Mouse (Mus musculus) heart, embryonic 16.5 days (tissue): Measurements from ENCODE around the gene Ern2. TPM values are rescaled to one million over a fixed set of nuclear protein-coding genes. Genes with fewer than 3 reads are reported as not detected.
A peak's percentile ranks its signal among the peaks of the same experiment; 100 is the strongest.

ENCODE experiments used
- ATAC-seq: fragments of 200-750 bp; cut with Nextera tagmentation; replicated peaks from 2 replicates; pipeline ENCODE4 v1.8.0; 2017; ENCODE audit warnings: moderate number of reproducible peaks; ENCODE audit not compliant: insufficient read depth, low FRiP score; ENCODE audit errors: extremely low read depth
- H3K27ac ChIP-seq: fragments of 300-500 bp; sonication (generic); 2 replicates; pipeline ENCODE4 v1.5.1; 2014; ENCODE audit warnings: mild to moderate bottlenecking, low read length, control low read depth, moderate library complexity
- H3K27me3 ChIP-seq: fragments of 300-500 bp; sonication (generic); 2 replicates; pipeline ENCODE4 v1.6.1; 2014; ENCODE audit warnings: low read length, mixed read lengths; ENCODE audit not compliant: control insufficient read depth, insufficient read depth
- H3K36me3 ChIP-seq: fragments of 300-500 bp; sonication (generic); 2 replicates; pipeline ENCODE4 v1.6.1; 2014; ENCODE audit not compliant: control insufficient read depth, insufficient read depth
- H3K4me1 ChIP-seq: fragments of 300-500 bp; sonication (generic); 2 replicates; pipeline ENCODE4 v1.6.1; 2014; ENCODE audit warnings: low read length, mixed read lengths; ENCODE audit not compliant: control insufficient read depth, insufficient read depth
- H3K4me2 ChIP-seq: fragments of 300-500 bp; sonication (generic); 2 replicates; pipeline ENCODE4 v1.6.1; 2014; ENCODE audit warnings: low read depth, mild to moderate bottlenecking, control low read depth, low read length
- H3K4me3 ChIP-seq: fragments of 300-500 bp; sonication (generic); 2 replicates; pipeline ENCODE4 v1.5.1; 2014; ENCODE audit warnings: mild to moderate bottlenecking, control low read depth, low read length
- H3K9ac ChIP-seq: fragments of 300-500 bp; sonication (generic); 2 replicates; pipeline ENCODE4 v1.6.1; 2014; ENCODE audit warnings: low read length, control low read depth
- H3K9me3 ChIP-seq: fragments of 300-500 bp; sonication (generic); replicated peaks from 2 replicates; pipeline ENCODE4 v1.6.1; 2016; ENCODE audit warnings: low read length; ENCODE audit not compliant: control insufficient read depth
- WGBS: fragments of 180-500 bp; shearing (Covaris S2); extraction: QIAGEN DNeasy Blood & Tissue Kit; methylation state at CpG from one replicate; pipeline ENCODE4 v1.1.7; 2014; 5-methylcytosine and 5-hydroxymethylcytosine counted together
- polyA plus RNA-seq: library from polyadenylated mRNA; unstranded; fragments of >200 nt; fragmentation: Nextera tagmentation; extraction: Ambion mirVana; gene quantifications from 2 replicates; pipeline ENCODE4 v1.2.1, GENCODE M21; 2015

Gene Ern2
- polyA plus RNA-seq: 0.22 and 0.30 TPM in 2 replicates

- H3K27me3 ChIP-seq: no peaks in the 10 kb centered on the region; the same call in 1 of the 2 replicates
- no peaks in the 10 kb centered on the region for H3K9me3 ChIP-seq
- no peak within 1 kb of the TSS for H3K9ac ChIP-seq
- no peaks in the 10 kb centered on the region for H3K36me3 ChIP-seq
- H3K4me3 ChIP-seq: no peak within 1 kb of the TSS
- no peak within 1 kb of the TSS for H3K4me2 ChIP-seq
- H3K4me1 ChIP-seq: no peaks in the 10 kb centered on the region
- no peak for ATAC-seq
- no peak within 1 kb of the TSS for H3K27ac ChIP-seq
- 14% methylated on average over 16 of the region's 17 CpGs for WGBS
Observed at GRCm38 (mm10) chr7:122186043-122186442, at the start of gene Ern2. Gene Ern2 (minus strand): TSS chr7:122186207.

DNA sequence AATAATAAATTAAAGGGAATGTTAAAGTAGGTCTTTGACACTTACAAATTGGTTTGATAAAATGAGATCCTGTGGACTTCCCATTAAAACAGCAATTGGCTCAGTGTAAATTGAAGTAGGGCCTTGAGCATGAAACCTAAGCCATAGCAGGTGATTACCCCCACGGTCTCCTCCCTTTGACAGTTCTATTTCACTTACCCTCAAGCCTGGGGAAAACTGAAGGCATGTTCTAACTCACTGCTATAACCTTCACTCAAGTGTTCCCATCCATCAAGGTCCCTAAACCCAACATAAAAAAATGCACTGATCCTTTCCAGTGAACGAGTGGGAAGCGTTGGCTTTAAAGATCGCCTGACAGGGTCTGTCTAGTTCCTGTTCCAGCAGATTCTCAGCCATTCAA is 44.9 kb upstream of the Ern2 start:
- H3K27me3 ChIP-seq: no peaks in the 10 kb centered on the region
- H3K36me3 ChIP-seq: no peaks in the 10 kb centered on the region
- ATAC-seq: no peak
- H3K27ac ChIP-seq: no peak overlapping the region
- H3K4me2 ChIP-seq: no peak overlapping the region
- WGBS: 79% methylated on average over 4 of the region's 4 CpGs
- no peak overlapping the region for H3K9ac ChIP-seq
- H3K9me3 ChIP-seq: no peaks in the 10 kb centered on the region
- H3K4me1 ChIP-seq: no peaks in the 10 kb centered on the region
- H3K4me3 ChIP-seq: no peak overlapping the region

DNA sequence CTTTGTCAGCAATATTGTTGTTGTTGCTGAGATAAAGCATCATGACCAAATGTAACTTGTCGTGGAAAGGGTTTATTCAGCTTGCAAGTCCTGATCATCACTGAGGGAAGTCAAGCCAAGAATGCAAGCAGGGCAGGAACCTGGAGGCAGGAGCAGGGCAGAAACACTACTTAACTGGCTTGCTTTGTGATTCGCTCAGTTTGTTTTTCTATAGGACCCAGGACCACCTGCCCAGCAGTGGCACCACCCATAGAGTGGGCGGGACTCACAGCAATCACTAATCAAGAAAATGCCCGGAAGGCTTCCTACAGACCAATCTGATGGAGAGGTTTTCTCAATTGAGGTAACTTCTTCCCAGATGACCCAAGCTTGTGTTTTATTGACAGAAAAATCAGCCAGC is 43.9 kb upstream of the Ern2 start:
- H3K4me1 ChIP-seq: no peaks in the 10 kb centered on the region
- H3K4me3 ChIP-seq: no peak overlapping the region
- WGBS: 65% methylated on average over 4 of the region's 4 CpGs
- no peak overlapping the region for H3K27ac ChIP-seq
- no peak overlapping the region for H3K4me2 ChIP-seq
- no peaks in the 10 kb centered on the region for H3K27me3 ChIP-seq
- no peaks in the 10 kb centered on the region for H3K36me3 ChIP-seq
- no peaks in the 10 kb centered on the region for H3K9me3 ChIP-seq
- no peak overlapping the region for H3K9ac ChIP-seq
- no peak for ATAC-seq

DNA sequence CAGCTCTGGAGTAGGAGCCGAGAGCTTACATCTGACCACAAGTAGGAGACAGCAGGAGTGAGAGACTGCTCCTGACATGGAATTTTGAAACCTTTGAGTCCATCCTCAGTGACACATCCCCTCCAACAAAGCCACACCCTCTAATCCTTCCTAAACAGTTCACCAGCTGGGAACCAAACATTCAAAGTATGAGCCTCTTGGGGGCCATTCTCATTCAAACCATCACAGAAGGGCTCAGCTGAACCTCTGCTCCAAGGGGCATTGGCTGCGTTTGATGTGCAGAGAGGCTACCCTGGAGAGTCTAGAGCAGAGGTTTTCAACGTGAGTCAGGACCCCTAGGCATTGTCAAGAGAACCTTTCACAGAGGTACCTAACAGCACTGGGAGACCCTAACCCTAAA is 43.3 kb upstream of the Ern2 start:
- WGBS: 60% methylated on average over 3 of the region's 3 CpGs
- ATAC-seq: no peak
- H3K4me2 ChIP-seq: no peak overlapping the region

GRCm38 (mm10) chr7:122226744-122227143 is 40.7 kb upstream of the Ern2 start:
- Histone ChIP-seq H3K36me3 (no peaks in the 10 kb centered on the region), H3K4me2 (no peak overlapping the region), H3K9me3 (no peaks in the 10 kb centered on the region), H3K27me3 (no peaks in the 10 kb centered on the region), H3K9ac (no peak overlapping the region), H3K27ac (no peak overlapping the region), H3K4me1 (no peaks in the 10 kb centered on the region), H3K4me3 (no peak overlapping the region)
- ATAC-seq: no peak
- WGBS: 80% methylated on average over 4 of the region's 4 CpGs

More for the DNA sequence above, 43.3 kb upstream of the Ern2 start:
- Histone ChIP-seq H3K9me3 (no peaks in the 10 kb centered on the region), H3K9ac (no peak overlapping the region), H3K4me1 (no peaks in the 10 kb centered on the region), H3K27ac (no peak overlapping the region), H3K36me3 (no peaks in the 10 kb centered on the region), H3K4me3 (no peak overlapping the region), H3K27me3 (no peaks in the 10 kb centered on the region)

GRCm38 (mm10) chr7:122226020-122226742 is 40.2 kb upstream of the Ern2 start:
- Histone ChIP-seq H3K27me3 (no peaks in the 10 kb centered on the region), H3K4me3 (no peak overlapping the region), H3K9me3 (no peaks in the 10 kb centered on the region), H3K36me3 (no peaks in the 10 kb centered on the region), H3K4me2 (no peak overlapping the region), H3K9ac (no peak overlapping the region), H3K27ac (no peak overlapping the region), H3K4me1 (no peaks in the 10 kb centered on the region)
- 61% methylated on average over 7 of the region's 7 CpGs for WGBS
- ATAC-seq: no peak

DNA sequence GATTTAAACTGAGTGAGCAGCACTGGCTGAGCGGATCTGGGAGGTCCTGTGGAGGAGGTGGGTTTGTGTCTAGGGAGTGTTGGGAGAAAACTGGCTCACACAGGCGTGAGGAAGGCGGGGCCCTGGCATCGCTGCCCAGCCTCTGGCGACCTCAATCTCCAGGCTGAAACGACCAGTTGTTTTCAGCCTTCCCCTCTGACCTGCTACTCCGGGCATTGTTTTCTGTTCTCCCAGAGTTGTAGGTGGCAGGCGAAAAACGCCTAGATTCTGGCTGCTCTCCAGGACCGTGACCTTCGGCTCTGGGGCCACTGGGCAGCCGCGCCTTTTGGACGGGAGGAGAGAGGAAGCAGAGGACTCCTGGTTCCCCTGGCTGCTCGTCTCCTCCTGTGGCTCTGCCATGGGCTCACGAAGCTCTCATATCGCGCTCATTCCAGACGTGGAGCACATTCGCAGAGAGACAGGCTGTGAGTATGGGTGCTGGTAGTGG is 33.4 kb upstream of the Ern2 start, which contains the start of gene Chp2:
Gene Chp2, plus strand, starts transcription at position 182 of the 487 bp plus-strand sequence.
- peak within 1 kb of the TSS; percentile 34 for H3K4me3 ChIP-seq
- ATAC-seq: no peak
- H3K9me3 ChIP-seq: peaks cover 5% of the 10 kb centered on the region; the same call in 1 of the 2 replicates
- peak within 1 kb of the TSS; percentile 59 for H3K4me2 ChIP-seq
- H3K9ac ChIP-seq: no peak within 1 kb of the TSS
- peaks cover 6% of the 10 kb centered on the region for H3K27me3 ChIP-seq
- no peaks in the 10 kb centered on the region for H3K36me3 ChIP-seq
- H3K27ac ChIP-seq: no peak within 1 kb of the TSS
- H3K4me1 ChIP-seq: 0 out of 2 replicates have a peak, but pooled peaks cover 3% of the 10 kb centered on the region
- 11% methylated on average over 20 of the region's 20 CpGs for WGBS

GRCm38 (mm10) chr7:122208276-122209021 is 22.4 kb upstream of the Ern2 start:
- no peak overlapping the region for H3K9ac ChIP-seq
- WGBS: 39% methylated on average over 7 of the region's 7 CpGs
- H3K36me3 ChIP-seq: no peaks in the 10 kb centered on the region
- no peak overlapping the region for H3K27ac ChIP-seq
- ATAC-seq: no peak; the same call in 1 of the 2 replicates
- H3K4me3 ChIP-seq: no peak overlapping the region
- H3K9me3 ChIP-seq: no peaks in the 10 kb centered on the region
- no peaks in the 10 kb centered on the region for H3K4me1 ChIP-seq
- no peak overlapping the region for H3K4me2 ChIP-seq
- no peaks in the 10 kb centered on the region for H3K27me3 ChIP-seq

DNA sequence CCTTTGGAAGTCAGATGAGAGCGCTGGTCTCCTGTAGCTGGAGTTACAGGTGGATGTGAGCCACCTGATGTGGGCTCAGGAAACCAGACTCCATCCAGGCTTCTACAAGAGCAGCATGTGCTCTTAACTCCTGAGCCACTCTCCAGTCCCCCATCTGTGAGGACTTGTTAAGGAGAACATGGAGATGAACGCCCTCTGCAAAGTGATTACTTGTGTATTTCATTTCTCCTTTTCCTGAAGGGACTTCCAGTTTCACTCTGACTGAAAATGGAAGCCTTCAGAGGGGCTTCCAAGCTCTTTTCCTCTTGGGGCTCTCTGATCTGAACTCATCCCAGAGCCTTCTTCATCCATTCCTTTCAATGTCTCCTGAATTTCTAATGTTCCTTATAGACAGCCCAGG is 20.1 kb upstream of the Ern2 start:
- Histone ChIP-seq H3K4me3 (no peak overlapping the region), H3K9me3 (no peaks in the 10 kb centered on the region), H3K4me2 (no peak overlapping the region), H3K36me3 (no peaks in the 10 kb centered on the region), H3K9ac (no peak overlapping the region), H3K4me1 (no peaks in the 10 kb centered on the region), H3K27ac (no peak overlapping the region), H3K27me3 (no peaks in the 10 kb centered on the region)
- ATAC-seq: no peak
- 55% methylated on average over 2 of the region's 2 CpGs for WGBS
